Mouse (Mus musculus) limb, embryonic 15.5 days (tissue): ENCODE results near the gene Smok3a. TPM values are rescaled to one million over a fixed set of nuclear protein-coding genes. Genes with fewer than 3 reads are reported as not detected.
"Not testable (repeated sequence)": the region's sequence is repeated elsewhere in the genome, so short reads cannot be mapped to it uniquely, and the experiment has no call there.

Source experiments
- ATAC-seq: fragments of 200-750 bp; cut with Nextera tagmentation; 2 replicates; pipeline ENCODE4 v1.8.0; 2017; ENCODE audit warnings: low read depth, moderate TSS enrichment; ENCODE audit not compliant: insufficient number of reproducible peaks, low FRiP score, low TSS enrichment
- H3K27ac ChIP-seq: fragments of 300-500 bp; sonication (generic); 2 replicates; pipeline ENCODE4 v1.5.1; 2015; ENCODE audit warnings: moderate library complexity, mild to moderate bottlenecking, inconsistent platforms
- H3K27me3 ChIP-seq: fragments of 300-500 bp; sonication (generic); 2 replicates; pipeline ENCODE4 v1.6.1; 2015; ENCODE audit warnings: inconsistent platforms
- H3K36me3 ChIP-seq: fragments of 300-500 bp; sonication (generic); 2 replicates; pipeline ENCODE4 v1.6.1; 2015; ENCODE audit warnings: inconsistent platforms
- H3K4me1 ChIP-seq: fragments of 300-500 bp; sonication (generic); 2 replicates; pipeline ENCODE4 v1.6.1; 2015; ENCODE audit warnings: inconsistent platforms
- H3K4me2 ChIP-seq: fragments of 300-500 bp; sonication (generic); 2 replicates; pipeline ENCODE4 v1.6.1; 2015; ENCODE audit warnings: mild to moderate bottlenecking, inconsistent platforms
- H3K4me3 ChIP-seq: fragments of 300-500 bp; sonication (generic); 2 replicates; pipeline ENCODE4 v1.5.1; 2015; ENCODE audit warnings: mild to moderate bottlenecking, inconsistent platforms
- H3K9ac ChIP-seq: fragments of 300-500 bp; sonication (generic); 2 replicates; pipeline ENCODE4 v1.6.1; 2015; ENCODE audit warnings: inconsistent platforms
- H3K9me3 ChIP-seq: fragments of 300-500 bp; sonication (generic); 2 replicates; pipeline ENCODE4 v1.6.1; 2016; ENCODE audit warnings: inconsistent platforms
- WGBS: fragments of 180-500 bp; shearing (Covaris S2); methylation state at CpG from one replicate; pipeline ENCODE4 v1.1.7; 2015; 5-methylcytosine and 5-hydroxymethylcytosine counted together
- polyA plus RNA-seq: library from polyadenylated mRNA; unstranded; fragments of >200 nt; fragmentation: Nextera tagmentation; extraction: Ambion mirVana; gene quantifications from 2 replicates; pipeline ENCODE4 v1.2.1, GENCODE M21; 2015

Smok3a gene
- polyA plus RNA-seq, 1 experiment from 2014 or later: not detected

DNA sequence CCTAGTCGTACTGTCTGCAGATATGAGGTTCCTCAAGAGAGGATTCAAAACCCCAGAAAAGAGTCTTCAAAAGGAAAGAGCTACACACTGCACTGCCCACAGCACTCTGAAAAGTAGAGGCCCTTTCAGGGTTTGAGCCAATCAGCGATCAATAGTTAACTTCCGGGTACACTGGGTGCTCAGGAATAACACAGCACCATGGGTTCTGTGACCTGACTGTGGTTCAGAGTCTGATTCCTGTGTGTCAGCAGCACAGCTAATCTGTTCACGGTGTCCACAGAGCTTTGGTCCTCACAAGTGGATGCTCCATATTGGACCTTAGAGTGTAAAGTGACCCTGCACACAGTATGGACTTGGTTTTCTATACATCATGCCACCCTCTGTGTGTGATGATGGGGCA, 1.5 kb upstream of the Smok3a start:
- H3K4me3 ChIP-seq, H3K9ac ChIP-seq, H3K9me3 ChIP-seq, H3K27ac ChIP-seq, H3K4me1 ChIP-seq, H3K36me3 ChIP-seq, ATAC-seq, H3K27me3 ChIP-seq, H3K4me2 ChIP-seq: not testable (repeated sequence)
- 84% methylated on average over 4 of the region's 4 CpGs for WGBS

DNA sequence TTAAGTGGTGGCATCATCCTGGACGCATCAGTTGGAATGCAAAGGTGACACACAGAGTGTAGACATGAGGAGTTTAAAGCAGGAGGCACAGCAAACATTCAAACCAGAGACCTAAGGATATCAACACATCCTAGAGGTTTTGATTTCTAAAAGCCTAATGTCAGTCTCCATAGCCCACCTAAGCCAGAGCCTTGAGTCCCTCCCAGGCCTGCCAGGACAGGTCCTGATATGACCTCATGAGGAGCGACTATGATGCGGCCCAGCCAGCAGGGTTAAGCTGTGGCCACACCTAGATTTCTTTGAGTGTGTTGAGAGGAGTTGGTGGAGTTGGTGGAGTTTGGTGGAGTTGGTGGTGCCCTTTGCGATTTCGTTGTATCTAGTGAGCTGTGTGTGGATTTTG, 31.8 kb downstream of the Smok3a start, which contains the start of gene Smok3c:
Smok3c (plus strand) TSS at position 301 of the 400 bp plus-strand sequence.
- H3K27me3 ChIP-seq, H3K4me3 ChIP-seq, H3K4me1 ChIP-seq, H3K9ac ChIP-seq, H3K4me2 ChIP-seq, ATAC-seq, H3K9me3 ChIP-seq, H3K36me3 ChIP-seq, H3K27ac ChIP-seq: not testable (repeated sequence)
- WGBS: no CpG with 5 or more reads among the region's 5 CpGs

DNA sequence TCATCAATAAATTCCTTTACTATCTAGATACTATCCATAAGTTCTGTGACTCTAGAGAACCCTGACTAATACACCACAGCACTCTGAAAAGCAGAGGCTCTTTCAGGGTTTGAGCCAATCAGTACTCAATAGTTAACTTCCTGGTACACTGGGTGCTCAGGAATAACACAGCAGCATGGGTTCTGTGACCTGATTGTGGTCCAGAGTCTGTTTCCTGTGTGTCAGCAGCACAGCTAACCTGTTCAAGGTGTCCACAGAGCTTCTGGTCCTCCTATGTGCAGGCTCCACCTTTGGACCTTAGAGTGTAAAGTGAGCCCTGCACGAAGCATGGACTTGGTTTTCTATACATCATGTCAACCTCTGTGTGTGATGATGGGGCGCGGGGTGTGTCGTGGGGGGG, 52.7 kb downstream of the Smok3a start:
- Histone ChIP-seq H3K9me3 (no peaks in the 10 kb centered on the region), H3K4me1 (no peaks in the 10 kb centered on the region), H3K27ac (no peak overlapping the region), H3K36me3 (no peaks in the 10 kb centered on the region), H3K4me2 (no peak overlapping the region), H3K4me3 (no peak overlapping the region), H3K9ac (no peak overlapping the region), H3K27me3 (no peaks in the 10 kb centered on the region)
- 81% methylated on average over 4 of the region's 4 CpGs for WGBS
- ATAC-seq: no peak

DNA sequence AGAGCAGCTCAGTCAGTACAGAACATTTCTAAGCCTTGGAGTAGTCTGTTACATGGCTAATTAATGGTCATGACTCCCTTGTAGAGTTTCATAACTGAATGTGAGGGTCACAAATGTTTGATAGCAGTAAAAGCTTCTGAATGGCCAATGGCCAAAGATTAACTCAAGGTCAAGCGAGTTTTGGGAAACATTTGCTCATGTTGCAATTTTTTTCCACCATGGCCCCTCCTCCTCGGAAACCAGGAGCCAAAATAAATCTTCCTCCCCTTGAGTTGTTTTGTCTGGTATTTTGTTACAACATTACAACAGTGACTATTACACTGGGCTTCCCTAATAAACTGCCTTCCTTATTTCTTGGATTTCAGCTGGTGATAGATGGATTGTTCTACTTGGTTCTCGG, 54.6 kb downstream of the Smok3a start:
- H3K27ac ChIP-seq: no peak overlapping the region
- H3K4me1 ChIP-seq: no peaks in the 10 kb centered on the region
- WGBS: 63% methylated on average over 3 of the region's 3 CpGs
- ATAC-seq: no peak
- no peak overlapping the region for H3K4me3 ChIP-seq
- H3K4me2 ChIP-seq: no peak overlapping the region
- no peaks in the 10 kb centered on the region for H3K36me3 ChIP-seq
- H3K9ac ChIP-seq: no peak overlapping the region
- no peaks in the 10 kb centered on the region for H3K27me3 ChIP-seq
- H3K9me3 ChIP-seq: no peaks in the 10 kb centered on the region

DNA sequence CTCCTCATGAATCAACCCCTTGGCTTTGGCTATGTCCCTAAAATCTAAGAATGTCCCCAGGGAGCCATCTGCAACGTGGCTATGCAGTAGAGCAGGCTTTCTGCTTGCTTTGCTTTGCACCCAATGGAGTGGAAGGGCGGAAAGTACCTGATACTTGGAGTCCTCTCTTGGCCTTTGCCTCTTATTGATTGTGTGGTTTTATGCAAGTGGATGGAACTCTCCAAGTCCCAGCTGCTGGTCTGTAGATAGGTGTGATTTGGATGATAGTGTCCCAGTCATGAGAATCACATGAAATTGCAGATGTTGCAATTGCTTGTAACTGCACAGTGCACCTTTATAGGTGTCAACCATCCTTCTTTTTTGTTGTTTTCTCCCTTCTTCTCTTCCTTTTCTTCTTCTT, 55.1 kb downstream of the Smok3a start:
- 59% methylated on average over 2 of the region's 2 CpGs for WGBS
- no peak overlapping the region for H3K27ac ChIP-seq
- H3K36me3 ChIP-seq: no peaks in the 10 kb centered on the region
- ATAC-seq: no peak
- H3K9ac ChIP-seq: no peak overlapping the region
- H3K4me2 ChIP-seq: no peak overlapping the region
- H3K27me3 ChIP-seq: no peaks in the 10 kb centered on the region
- no peaks in the 10 kb centered on the region for H3K9me3 ChIP-seq
- no peaks in the 10 kb centered on the region for H3K4me1 ChIP-seq
- H3K4me3 ChIP-seq: no peak overlapping the region

DNA sequence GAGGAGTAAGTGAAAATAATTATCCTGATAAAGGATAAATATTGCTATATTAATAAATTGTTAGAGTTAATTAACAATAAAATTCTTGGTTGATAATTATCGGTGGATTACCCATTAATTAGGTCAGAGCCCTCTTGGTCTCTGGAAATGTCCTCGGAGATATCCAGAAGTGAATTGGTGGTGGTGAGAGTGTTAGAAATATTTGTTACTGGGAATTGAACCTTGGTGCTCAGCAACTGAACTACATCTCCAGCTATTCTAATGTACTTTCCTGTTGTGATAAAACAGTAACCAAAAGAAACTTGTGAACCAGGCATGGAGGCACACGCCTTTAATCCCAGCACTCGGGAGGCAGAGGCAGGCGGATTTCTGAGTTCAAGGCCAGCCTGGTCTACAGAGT, 59.4 kb downstream of the Smok3a start:
- Histone ChIP-seq H3K4me1 (no peaks in the 10 kb centered on the region), H3K4me2 (no peak overlapping the region), H3K36me3 (no peaks in the 10 kb centered on the region), H3K27me3 (no peaks in the 10 kb centered on the region), H3K9me3 (no peaks in the 10 kb centered on the region), H3K27ac (no peak overlapping the region), H3K4me3 (no peak overlapping the region), H3K9ac (no peak overlapping the region)
- ATAC-seq: no peak
- WGBS: 91% methylated on average over 5 of the region's 5 CpGs

DNA sequence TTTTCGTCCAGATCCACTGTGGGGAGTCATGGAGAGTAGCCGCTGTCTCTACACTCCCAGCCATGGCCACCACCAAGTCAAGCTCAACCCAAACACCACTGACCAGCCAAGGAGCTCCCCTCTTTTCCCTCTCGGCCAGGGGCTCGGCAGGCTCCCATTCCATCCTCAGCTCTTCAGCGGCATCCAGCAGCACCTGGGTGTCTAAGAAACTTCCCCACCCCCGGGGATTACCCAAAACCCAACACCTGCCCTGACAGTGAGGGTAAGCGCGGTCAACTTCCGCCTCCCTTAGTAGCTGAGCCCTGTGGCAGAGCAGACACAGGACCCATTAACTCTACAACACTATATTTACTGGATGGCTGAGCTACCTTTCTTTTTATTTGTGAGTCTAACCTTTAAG, 60.4 kb downstream of the Smok3a start:
- H3K4me1 ChIP-seq: no peaks in the 10 kb centered on the region
- no peaks in the 10 kb centered on the region for H3K27me3 ChIP-seq
- ATAC-seq: no peak
- no peaks in the 10 kb centered on the region for H3K9me3 ChIP-seq
- H3K4me2 ChIP-seq: no peak overlapping the region
- 84% methylated on average over 9 of the region's 9 CpGs for WGBS
- H3K4me3 ChIP-seq: no peak overlapping the region
- H3K9ac ChIP-seq: no peak overlapping the region
- H3K27ac ChIP-seq: no peak overlapping the region
- H3K36me3 ChIP-seq: no peaks in the 10 kb centered on the region

DNA sequence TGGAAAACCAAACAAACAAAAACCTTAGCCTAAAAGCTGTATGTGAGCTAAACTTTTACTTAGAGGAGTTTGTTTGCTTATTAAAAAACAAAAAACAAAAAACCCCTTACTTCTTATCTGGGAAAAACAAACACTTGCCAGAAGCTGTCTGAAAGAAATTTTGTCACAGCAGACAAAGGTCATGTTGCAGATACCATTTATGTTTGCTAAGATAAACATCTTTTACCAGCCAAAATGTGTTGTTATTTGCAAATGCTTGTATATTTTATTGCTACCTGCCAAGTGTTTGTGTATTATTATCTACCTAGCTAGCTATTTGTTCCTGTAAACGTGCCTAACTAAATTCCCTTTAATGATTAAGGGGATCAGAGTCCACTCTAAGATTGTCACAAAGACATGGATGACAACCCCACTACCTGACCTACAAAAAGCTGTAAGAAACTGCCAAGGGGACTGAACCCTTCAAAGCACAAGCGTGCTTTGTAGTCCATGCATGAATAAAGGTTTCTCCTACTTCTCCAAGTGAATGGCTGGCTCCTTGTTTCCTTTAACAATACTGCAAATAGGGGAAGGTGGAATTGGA, 62.3 kb downstream of the Smok3a start:
- Histone ChIP-seq H3K4me1 (no peaks in the 10 kb centered on the region), H3K4me3 (no peak overlapping the region), H3K9ac (no peak overlapping the region), H3K9me3 (no peaks in the 10 kb centered on the region), H3K4me2 (no peak overlapping the region), H3K36me3 (peaks cover 7% of the 10 kb centered on the region; the same call in 1 of the 2 replicates), H3K27ac (no peak overlapping the region), H3K27me3 (no peaks in the 10 kb centered on the region)
- no peak for ATAC-seq
- WGBS: 64% methylated on average over 2 of the region's 2 CpGs

DNA sequence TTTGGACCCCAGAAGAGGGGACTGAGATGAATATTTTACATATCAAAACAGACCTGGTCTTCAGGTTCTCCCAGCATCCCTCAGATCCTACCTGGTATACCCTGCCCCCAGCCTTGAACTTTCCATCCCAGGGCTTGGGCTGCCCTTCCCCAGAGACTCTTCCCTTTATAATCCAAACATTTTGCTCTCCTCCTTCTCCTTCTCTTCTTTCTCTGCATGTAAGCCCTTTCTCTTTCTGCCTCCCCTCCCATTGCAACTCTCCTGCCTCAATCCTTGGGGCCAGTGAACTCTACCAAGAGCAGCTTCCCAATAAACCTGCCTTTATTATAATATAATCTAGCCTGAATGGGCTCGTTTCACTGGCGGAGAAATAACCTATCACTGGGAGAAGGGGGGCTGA, 62.9 kb downstream of the Smok3a start:
- 80% methylated on average over 2 of the region's 2 CpGs for WGBS
- H3K27me3 ChIP-seq: no peaks in the 10 kb centered on the region
- no peak overlapping the region for H3K4me2 ChIP-seq
- no peak overlapping the region for H3K4me3 ChIP-seq
- H3K27ac ChIP-seq: no peak overlapping the region
- H3K4me1 ChIP-seq: no peaks in the 10 kb centered on the region
- ATAC-seq: no peak
- peaks cover 8% of the 10 kb centered on the region; the same call in 1 of the 2 replicates for H3K36me3 ChIP-seq
- H3K9me3 ChIP-seq: no peaks in the 10 kb centered on the region
- no peak overlapping the region for H3K9ac ChIP-seq

Other genes with a start within 250 kb of the Smok3a start
- 22.2 and 27.8 TPM in 2 replicates for gene Ppp1r35, start 242.4 kb upstream of the Smok3a start, polyA plus RNA-seq
- gene Mepce, start 233.6 kb upstream of the Smok3a start, polyA plus RNA-seq: 8.7 and 9.2 TPM in 2 replicates
- 19.7 and 24.4 TPM in 2 replicates for gene Zcwpw1, start 233.5 kb upstream of the Smok3a start, polyA plus RNA-seq
- 0.58 and 1.2 TPM in 2 replicates for gene Pilra, start 185.0 kb upstream of the Smok3a start, polyA plus RNA-seq
- 0.29 and 0.40 TPM in 2 replicates for gene Pilrb1, start 163.2 kb upstream of the Smok3a start, polyA plus RNA-seq
- gene Pilrb2, start 149.4 kb upstream of the Smok3a start, polyA plus RNA-seq: 0.22 and 1.2 TPM in 2 replicates
- 0.15 and 0.19 TPM in 2 replicates for gene Cyp3a13, start 99.6 kb upstream of the Smok3a start, polyA plus RNA-seq
- 0.40 and 0.67 TPM in 2 replicates for gene Gjc3, start 58.2 kb upstream of the Smok3a start, polyA plus RNA-seq
- not detected in 2 replicates for gene Azgp1, start 39.7 kb upstream of the Smok3a start, polyA plus RNA-seq
- gene Smok3b, start 168 bp downstream of the Smok3a start, polyA plus RNA-seq: not detected in 2 replicates
- gene Smok3c, start 31.9 kb downstream of the Smok3a start, polyA plus RNA-seq: not detected in 2 replicates
- 15.6 and 17.0 TPM in 2 replicates for gene Zkscan1, start 63.8 kb downstream of the Smok3a start, polyA plus RNA-seq
- 52.8 and 56.5 TPM in 2 replicates for gene Zscan21, start 95.6 kb downstream of the Smok3a start, polyA plus RNA-seq
- 15.9 and 18.5 TPM in 2 replicates for gene Zfp113, start 134.5 kb downstream of the Smok3a start, polyA plus RNA-seq
- gene Cops6, start 139.8 kb downstream of the Smok3a start, polyA plus RNA-seq: 299 and 325 TPM in 2 replicates
- gene Ap4m1, start 150.7 kb downstream of the Smok3a start, polyA plus RNA-seq: 22.8 and 24.3 TPM in 2 replicates
- 139 and 143 TPM in 2 replicates for gene Mcm7, start 151.2 kb downstream of the Smok3a start, polyA plus RNA-seq
- gene Taf6, start 166.2 kb downstream of the Smok3a start, polyA plus RNA-seq: 73.8 and 74.8 TPM in 2 replicates
- 69.4 and 69.7 TPM in 2 replicates for gene Cnpy4, start 166.2 kb downstream of the Smok3a start, polyA plus RNA-seq
- gene Mblac1, start 173.1 kb downstream of the Smok3a start, polyA plus RNA-seq: 8.4 and 9.2 TPM in 2 replicates
- gene Nxpe5, start 204.6 kb downstream of the Smok3a start, polyA plus RNA-seq: 0.11 TPM in 1 of 2 replicates, not detected in the other
- 69.6 and 73.5 TPM in 2 replicates for gene Lamtor4, start 234.2 kb downstream of the Smok3a start, polyA plus RNA-seq
- gene BC037034, start 242.8 kb downstream of the Smok3a start, polyA plus RNA-seq: 4.4 and 5.1 TPM in 2 replicates